Mouse (Mus musculus): ENCODE measurements around the gene Calcoco1. TPM values are rescaled to one million over a fixed set of nuclear protein-coding genes. Genes with fewer than 3 reads are reported as not detected.

The Calcoco1 gene
- total and polyA plus RNA-seq, 2 experiments from 2014 or later: 36.9 to 42.6 TPM

- H3K36me3 ChIP-seq (ENCODE audit: insufficient read depth): peaks cover 75% of the 10 kb centered on the region
- no peak overlapping the region for H3K4me3 ChIP-seq (ENCODE audit: low read depth, low read length)
- ATAC-seq (no peak), DNase-seq (no peak)
- no peak for TF ChIP-seq CTCF (IDR thresholded peaks at IDR 0.05; ENCODE audit: low read depth)
- H3K4me1 ChIP-seq (ENCODE audit: insufficient read depth): peaks cover 4% of the 10 kb centered on the region; the same call in 1 of the 2 replicates
- no peak overlapping the region for H3K9ac ChIP-seq
- H3K9me3 ChIP-seq (ENCODE audit: low read length): no peaks in the 10 kb centered on the region
- H3K27me3 ChIP-seq (ENCODE audit: insufficient read depth, low read length): no peaks in the 10 kb centered on the region
- no peak overlapping the region for H3K27ac ChIP-seq (ENCODE audit: low read depth, low read length)
- no peak overlapping the region for H3K4me2 ChIP-seq (ENCODE audit: low read depth)
- WGBS: 68% methylated on average over 12 of the region's 12 CpGs
These were observed 5.8 kb downstream of the Calcoco1 start for GRCm38 (mm10) chr15:102716132-102716531.

GRCm38 (mm10) chr15:102707736-102708269 is 14.2 kb downstream of the Calcoco1 start:
- Histone ChIP-seq H3K27ac (ENCODE audit: low read depth, low read length) (peak overlapping the region; percentile 29; the same call in 1 of the 2 replicates), H3K36me3 (ENCODE audit: insufficient read depth) (peaks cover 60% of the 10 kb centered on the region), H3K9ac (no peak overlapping the region), H3K4me2 (ENCODE audit: low read depth) (no peak overlapping the region), H3K9me3 (ENCODE audit: low read length) (no peaks in the 10 kb centered on the region), H3K27me3 (ENCODE audit: insufficient read depth, low read length) (no peaks in the 10 kb centered on the region), H3K4me3 (ENCODE audit: low read depth, low read length) (no peak overlapping the region), H3K4me1 (ENCODE audit: insufficient read depth) (peaks cover 7% of the 10 kb centered on the region; the same call in 1 of the 2 replicates)
- no peak for TF ChIP-seq CTCF (IDR thresholded peaks at IDR 0.05; ENCODE audit: low read depth)
- 50% methylated on average over 6 of the region's 6 CpGs for WGBS
- DNase-seq (no peak), ATAC-seq (no peak)

GRCm38 (mm10) chr15:102705923-102706503 is 16.0 kb downstream of the Calcoco1 start:
- peak; percentile 43 for DNase-seq
- Histone ChIP-seq H3K9me3 (ENCODE audit: low read length) (no peaks in the 10 kb centered on the region), H3K36me3 (ENCODE audit: insufficient read depth) (peaks cover 45% of the 10 kb centered on the region), H3K4me3 (ENCODE audit: low read depth, low read length) (no peak overlapping the region), H3K9ac (no peak overlapping the region), H3K27ac (ENCODE audit: low read depth, low read length) (peak overlapping the region; percentile 64), H3K4me1 (ENCODE audit: insufficient read depth) (peaks cover 7% of the 10 kb centered on the region; the same call in 1 of the 2 replicates), H3K4me2 (ENCODE audit: low read depth) (no peak overlapping the region), H3K27me3 (ENCODE audit: insufficient read depth, low read length) (no peaks in the 10 kb centered on the region)
- ATAC-seq: peak; percentile 64
- TF ChIP-seq CTCF (IDR thresholded peaks at IDR 0.05; ENCODE audit: low read depth): no peak
- 50% methylated on average over 7 of the region's 7 CpGs for WGBS

GRCm38 (mm10) chr15:102705226-102705894 is 16.6 kb downstream of the Calcoco1 start:
- DNase-seq (peak; percentile 57), ATAC-seq (peak; percentile 69)
- Histone ChIP-seq H3K36me3 (ENCODE audit: insufficient read depth) (peaks cover 39% of the 10 kb centered on the region), H3K4me1 (ENCODE audit: insufficient read depth) (peaks cover 7% of the 10 kb centered on the region; the same call in 1 of the 2 replicates), H3K4me3 (ENCODE audit: low read depth, low read length) (no peak overlapping the region), H3K27ac (ENCODE audit: low read depth, low read length) (peak overlapping the region; percentile 64), H3K27me3 (ENCODE audit: insufficient read depth, low read length) (no peaks in the 10 kb centered on the region), H3K9me3 (ENCODE audit: low read length) (no peaks in the 10 kb centered on the region), H3K9ac (no peak overlapping the region), H3K4me2 (ENCODE audit: low read depth) (no peak overlapping the region)
- 27% methylated on average over 9 of the region's 9 CpGs for WGBS
- TF ChIP-seq CTCF (IDR thresholded peaks at IDR 0.05; ENCODE audit: low read depth): no peak

- H3K4me1 ChIP-seq (ENCODE audit: insufficient read depth): peaks cover 7% of the 10 kb centered on the region; the same call in 1 of the 2 replicates
- no peak overlapping the region for H3K4me3 ChIP-seq (ENCODE audit: low read depth, low read length)
- DNase-seq (no peak), ATAC-seq (peak; percentile 64)
- H3K9ac ChIP-seq: no peak overlapping the region
- H3K4me2 ChIP-seq (ENCODE audit: low read depth): no peak overlapping the region
- H3K9me3 ChIP-seq (ENCODE audit: low read length): no peaks in the 10 kb centered on the region
- peak overlapping the region; percentile 64 for H3K27ac ChIP-seq (ENCODE audit: low read depth, low read length)
- WGBS: 55% methylated on average over 5 of the region's 5 CpGs
- peaks cover 33% of the 10 kb centered on the region for H3K36me3 ChIP-seq (ENCODE audit: insufficient read depth)
- H3K27me3 ChIP-seq (ENCODE audit: insufficient read depth, low read length): no peaks in the 10 kb centered on the region
- peak; percentile 42 for TF ChIP-seq CTCF (IDR thresholded peaks at IDR 0.05; ENCODE audit: low read depth)
These were observed 17.2 kb downstream of the Calcoco1 start for GRCm38 (mm10) chr15:102704806-102705205.

- Histone ChIP-seq H3K4me3 (ENCODE audit: low read depth, low read length) (no peak overlapping the region), H3K4me1 (ENCODE audit: insufficient read depth) (peaks cover 11% of the 10 kb centered on the region; the same call in 1 of the 2 replicates), H3K4me2 (ENCODE audit: low read depth) (no peak overlapping the region), H3K36me3 (ENCODE audit: insufficient read depth) (peaks cover 15% of the 10 kb centered on the region), H3K27me3 (ENCODE audit: insufficient read depth, low read length) (peaks cover 8% of the 10 kb centered on the region), H3K9me3 (ENCODE audit: low read length) (no peaks in the 10 kb centered on the region), H3K27ac (ENCODE audit: low read depth, low read length) (no peak overlapping the region), H3K9ac (no peak overlapping the region)
- WGBS: 91% methylated on average over 3 of the region's 3 CpGs
- ATAC-seq (no peak), DNase-seq (no peak)
- no peak for TF ChIP-seq CTCF (IDR thresholded peaks at IDR 0.05; ENCODE audit: low read depth)
These were observed 19.0 kb downstream of the Calcoco1 start for GRCm38 (mm10) chr15:102702972-102703371.

- no peak overlapping the region for H3K27ac ChIP-seq (ENCODE audit: low read depth, low read length)
- H3K4me1 ChIP-seq (ENCODE audit: insufficient read depth): peaks cover 14% of the 10 kb centered on the region
- TF ChIP-seq CTCF (IDR thresholded peaks at IDR 0.05; ENCODE audit: low read depth): peak; percentile 95
- no peak overlapping the region; the same call in 1 of the 2 replicates for H3K9ac ChIP-seq
- H3K27me3 ChIP-seq (ENCODE audit: insufficient read depth, low read length): peaks cover 20% of the 10 kb centered on the region
- DNase-seq (peak; percentile 83), ATAC-seq (peak; percentile 47; the same call in 1 of the 2 replicates)
- H3K4me2 ChIP-seq (ENCODE audit: low read depth): no peak overlapping the region
- no peaks in the 10 kb centered on the region for H3K36me3 ChIP-seq (ENCODE audit: insufficient read depth)
- no peak overlapping the region for H3K4me3 ChIP-seq (ENCODE audit: low read depth, low read length)
- 6% methylated on average over 11 of the region's 11 CpGs for WGBS
- H3K9me3 ChIP-seq (ENCODE audit: low read length): no peaks in the 10 kb centered on the region
These were observed 23.8 kb downstream of the Calcoco1 start for GRCm38 (mm10) chr15:102698193-102698592.
